8 mouse cellular contexts compared by ENCODE assay signal in genomic region chr5:103693041-103693641, GRCm38 (mm10). TPM values are rescaled to one million over a fixed set of nuclear protein-coding genes. Genes with fewer than 3 reads are reported as not detected.
DNase-seq lines count a peak whose midpoint lies in the region; ATAC-seq and TF ChIP-seq lines count a peak whose summit lies in the region.

No protein-coding gene starts in this region.

- H3K4me3 ChIP-seq in cerebellum, adult 2 months (replicated peaks; ENCODE audit: insufficient read depth, low read depth, low read length), result peak overlapping the region; percentile 64
- H3K4me3 ChIP-seq in liver, embryonic 15.5 days (replicated peaks), result peak overlapping the region; percentile 71
- H3K4me3 ChIP-seq in neural tube, embryonic 11.5 days (ENCODE audit: low read depth, low read length), result peak overlapping the region; percentile 36

- H3K4me2 ChIP-seq in liver, embryonic 15.5 days, result peak overlapping the region; percentile 97
- H3K4me2 ChIP-seq in neural tube, embryonic 11.5 days (ENCODE audit: low read depth), result peak overlapping the region; percentile 98

- H3K36me3 ChIP-seq in liver, embryonic 15.5 days (replicated peaks), result no peaks in the 10 kb centered on the region
- no peaks in the 10 kb centered on the region for H3K36me3 ChIP-seq in neural tube, embryonic 11.5 days (ENCODE audit: control insufficient read depth, insufficient read depth, low read length)

- no peak overlapping the region for H3K27ac ChIP-seq in cerebellum, adult 2 months (ENCODE audit: insufficient read depth, low read length)
- no peak overlapping the region for H3K27ac ChIP-seq in liver, embryonic 15.5 days (replicated peaks)
- no peak overlapping the region for H3K27ac ChIP-seq in neural tube, embryonic 11.5 days (ENCODE audit: low read depth, low read length)

- no peaks in the 10 kb centered on the region for H3K9me3 ChIP-seq in liver, embryonic 15.5 days (replicated peaks)
- H3K9me3 ChIP-seq in neural tube, embryonic 11.5 days (ENCODE audit: control insufficient read depth, low read length), result no peaks in the 10 kb centered on the region

- peak; percentile 9 for ATAC-seq in inflammation-experienced regulatory T-cells, adult 6 months
- ATAC-seq in liver, embryonic 15.5 days (ENCODE audit: insufficient read depth), result no peak
- ATAC-seq in neural tube, embryonic 11.5 days (ENCODE audit: insufficient read depth, low FRiP score, low TSS enrichment), result no peak

- WGBS in cerebellum, adult 2 months, result 1% methylated on average over 28 of the region's 28 CpGs
- WGBS in liver, embryonic 15.5 days (ENCODE audit: insufficient replicate concordance), result under 1% methylated on average over 28 of the region's 28 CpGs
- under 1% methylated on average over 28 of the region's 28 CpGs for WGBS in neural tube, embryonic 11.5 days

- H3K9ac ChIP-seq in liver, embryonic 15.5 days, result peak overlapping the region; percentile 72; the same call in 1 of the 2 replicates
- H3K9ac ChIP-seq in neural tube, embryonic 11.5 days (ENCODE audit: low read length), result peak overlapping the region; percentile 5

- no peaks in the 10 kb centered on the region for H3K4me1 ChIP-seq in cerebellum, adult 2 months (ENCODE audit: control insufficient read depth, insufficient read depth, low read length)
- peaks cover 24% of the 10 kb centered on the region for H3K4me1 ChIP-seq in liver, embryonic 15.5 days (replicated peaks)
- H3K4me1 ChIP-seq in neural tube, embryonic 11.5 days (ENCODE audit: control insufficient read depth, insufficient read depth, low read length), result peaks cover 8% of the 10 kb centered on the region; the same call in 1 of the 2 replicates

- no peak for TF ChIP-seq POLR2A in cerebellum, adult 2 months (IDR thresholded peaks at IDR 0.05; ENCODE audit: borderline replicate concordance, insufficient read depth, low read length)
- no peak for TF ChIP-seq POLR2A in brain, embryonic 14.5 days (IDR thresholded peaks at IDR 0.05; ENCODE audit: borderline replicate concordance, extremely low read depth, insufficient read depth, insufficient read length, poor library complexity, severe bottlenecking)

- peak in 1 of 2 experiments; percentile 21 for DNase-seq in cerebellum, adult 2 months
- no peak for DNase-seq in cerebellum, adult 11 months
- DNase-seq in brain, embryonic 14.5 days (ENCODE audit: low read depth), result peak; percentile 67
- DNase-seq in gastrocnemius, postnatal 10 days, result peak; percentile 14
- peak; percentile 46 for DNase-seq in neural tube, embryonic 11.5 days (ENCODE audit: low spot score)
- peak; percentile 29 to 38 for DNase-seq in urinary bladder, postnatal 36 days (ENCODE audit: low spot score in 2 of 2)

- TF ChIP-seq CTCF in cerebellum, adult 2 months (IDR thresholded peaks at IDR 0.05; ENCODE audit: borderline replicate concordance, insufficient read depth, low read depth, low read length), result no peak
- no peak for TF ChIP-seq CTCF in brain, embryonic 14.5 days (IDR thresholded peaks at IDR 0.05; ENCODE audit: borderline replicate concordance, extremely low read depth, insufficient read depth, insufficient read length)

- H3K27me3 ChIP-seq in cerebellum, adult 2 months (ENCODE audit: control insufficient read depth, insufficient read depth, low read length), result peaks cover 1% of the 10 kb centered on the region; the same call in 1 of the 2 replicates
- H3K27me3 ChIP-seq in liver, embryonic 15.5 days, result peaks cover 71% of the 10 kb centered on the region
- peaks cover 19% of the 10 kb centered on the region for H3K27me3 ChIP-seq in neural tube, embryonic 11.5 days (ENCODE audit: control insufficient read depth, insufficient read depth, low read length)

RNA-seq across cellular contexts. Expression of gene Aff1, which starts 1.0 kb away (rescaled TPM):
- 9.3 TPM in 2 replicates for polyA plus RNA-seq in cerebellum, adult 2 months (2012; rRNA removed)
- 0.91 and 2.9 TPM in 2 replicates for polyA plus RNA-seq in brain, embryonic 14.5 days (2012; rRNA removed)
- total RNA-seq in gastrocnemius, postnatal 10 days (2021), result 10 to 100 TPM; 30.0 to 31.5 TPM
- polyA plus RNA-seq in inflammation-experienced regulatory T-cells, adult 6 months (2017; shearing (Covaris generic)), result 10 to 100 TPM in 2 of 3 experiments, 1 to 10 TPM in 1; 5.7 to 17.9 (median 12.0) TPM
- polyA plus RNA-seq in liver, embryonic 15.5 days (2015; fragmentation: Nextera tagmentation; extraction: Ambion mirVana), result 14.3 and 17.9 TPM in 2 replicates
- polyA plus RNA-seq in neural tube, embryonic 11.5 days (2014; fragmentation: Nextera tagmentation; extraction: Ambion mirVana), result 11.2 and 11.8 TPM in 2 replicates

RNA-seq across cellular contexts. Expression of gene 1700016H13Rik, which starts 37.3 kb away (rescaled TPM):
- not detected in 2 replicates for polyA plus RNA-seq in cerebellum, adult 2 months (2012; rRNA removed)
- 0.18 and 0.24 TPM in 2 replicates for polyA plus RNA-seq in brain, embryonic 14.5 days (2012; rRNA removed)
- total RNA-seq in gastrocnemius, postnatal 10 days (2021), result under 1 TPM in 1 of 2 experiments, not detected in 1; 0.29 TPM
- not detected for polyA plus RNA-seq in inflammation-experienced regulatory T-cells, adult 6 months (2017; shearing (Covaris generic))
- polyA plus RNA-seq in liver, embryonic 15.5 days (2015; fragmentation: Nextera tagmentation; extraction: Ambion mirVana), result not detected in 2 replicates
- 0.48 TPM in 1 of 2 replicates, not detected in the other for polyA plus RNA-seq in neural tube, embryonic 11.5 days (2014; fragmentation: Nextera tagmentation; extraction: Ambion mirVana)
